Mouse (Mus musculus): ENCODE results near the gene Acat2. TPM values are rescaled to one million over a fixed set of nuclear protein-coding genes. Genes with fewer than 3 reads are reported as not detected.

Acat2 gene
- 24.0 and 24.7 TPM in 2 replicates for polyA plus RNA-seq (2015; fragmentation: Nextera tagmentation; extraction: Ambion mirVana)

DNA sequence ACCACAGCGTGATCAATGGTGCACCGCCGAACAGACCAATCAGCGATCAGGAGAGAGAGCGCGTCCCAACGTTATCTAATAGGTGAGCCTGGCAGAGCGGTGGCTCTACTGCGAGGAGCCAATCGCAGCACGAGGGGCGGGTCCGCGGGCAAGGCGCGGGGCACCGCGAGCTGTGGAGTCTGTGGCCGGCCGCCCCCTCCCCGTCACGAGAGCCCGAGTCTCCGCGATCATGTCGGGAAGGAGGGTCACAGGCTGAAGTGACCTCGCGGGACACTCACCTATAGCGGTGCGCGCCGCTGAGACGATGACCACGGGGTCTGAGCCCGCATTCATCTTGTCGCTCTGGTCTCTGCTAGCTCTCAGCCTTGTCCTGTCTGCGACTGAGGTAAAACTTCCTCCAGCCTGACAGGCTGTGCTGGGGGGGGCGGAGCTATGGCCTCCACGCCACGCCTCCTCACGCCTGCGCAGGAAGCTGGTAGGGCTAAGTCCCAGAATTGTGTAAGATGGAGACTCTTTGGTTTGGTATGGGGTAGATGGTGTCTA, at the start of gene Acat2:
Gene Acat2, minus strand, starts transcription at position 417 of the 543 bp plus-strand sequence.

DNA sequence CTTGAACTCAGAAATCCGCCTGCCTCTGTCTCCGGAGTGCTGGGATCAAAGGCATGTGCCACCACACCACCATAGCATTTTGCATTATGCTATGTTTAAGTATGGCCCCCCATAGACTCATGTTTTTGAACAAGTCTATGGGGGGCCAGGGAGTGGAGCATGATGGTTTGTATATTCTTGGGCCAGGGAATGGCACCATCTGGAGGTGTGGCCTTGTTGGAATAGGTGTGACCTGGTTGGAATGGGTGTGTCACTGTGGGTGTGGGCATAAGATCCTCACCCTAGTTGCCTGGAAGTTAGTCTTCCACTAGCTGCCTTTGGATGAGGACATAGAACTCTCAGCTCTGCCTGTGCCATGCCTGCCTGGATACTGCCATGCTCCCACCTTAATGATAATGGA, 46.0 kb upstream of the Acat2 start, which contains the start of gene Sod2:
Gene Sod2, plus strand, starts transcription at position 301 of the 400 bp plus-strand sequence.

DNA sequence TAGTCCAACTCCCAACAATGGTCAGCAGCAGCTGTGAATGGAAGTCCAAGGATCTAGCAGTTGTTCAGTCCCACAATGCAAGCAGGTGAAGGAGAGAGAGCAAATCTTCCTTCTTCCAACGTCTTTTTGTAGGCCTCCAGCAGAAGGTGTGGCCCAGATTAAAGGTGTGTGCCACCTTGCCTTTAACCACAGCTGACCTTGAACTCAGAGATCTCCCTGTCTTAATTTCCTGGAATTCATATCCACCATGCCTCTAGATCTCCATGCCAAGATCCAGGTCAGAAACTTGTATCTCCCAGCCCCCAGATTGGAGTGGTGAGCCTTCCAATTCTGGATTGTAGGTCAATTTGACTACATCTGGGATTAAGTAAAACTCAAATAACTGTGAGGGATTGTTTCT, 33.5 kb upstream of the Acat2 start, which contains the start of gene Wtap:
Gene Wtap, minus strand, starts transcription at position 101 of the 400 bp plus-strand sequence.

DNA sequence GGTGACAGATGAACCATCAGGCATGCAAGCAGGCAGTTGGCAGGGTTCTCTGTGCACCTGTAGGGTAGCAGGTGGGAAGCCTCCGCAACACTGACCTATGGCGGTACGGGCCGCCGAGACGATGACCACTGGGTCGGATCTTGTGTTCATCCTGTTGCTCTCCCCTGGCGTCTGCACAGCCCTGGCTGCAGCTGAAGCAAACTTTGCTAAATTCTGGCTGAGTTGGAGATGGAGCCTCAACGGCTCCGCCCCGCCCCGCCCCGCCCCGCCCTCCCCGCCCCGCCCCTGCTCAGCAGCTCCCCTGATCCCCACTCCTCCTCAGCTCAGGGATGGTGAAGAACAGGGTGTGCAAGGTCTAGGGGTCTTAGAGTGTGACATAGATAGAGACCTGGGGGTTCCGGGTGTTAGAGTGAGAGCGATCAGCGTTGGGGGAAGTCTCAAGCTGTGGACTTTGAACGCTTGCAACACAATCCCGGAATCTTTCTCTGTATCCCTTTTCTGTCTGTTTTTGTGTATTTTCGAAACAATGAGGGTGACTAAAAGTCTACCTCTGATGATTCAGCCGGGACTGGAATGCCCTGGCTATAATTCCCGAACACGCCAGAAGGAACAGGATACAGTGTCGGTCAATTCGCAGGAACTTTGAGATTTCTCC, 20.3 kb downstream of the Acat2 start, which contains the start of gene Acat3:
Gene Acat3, minus strand, starts transcription at position 450 of the 655 bp plus-strand sequence.

DNA sequence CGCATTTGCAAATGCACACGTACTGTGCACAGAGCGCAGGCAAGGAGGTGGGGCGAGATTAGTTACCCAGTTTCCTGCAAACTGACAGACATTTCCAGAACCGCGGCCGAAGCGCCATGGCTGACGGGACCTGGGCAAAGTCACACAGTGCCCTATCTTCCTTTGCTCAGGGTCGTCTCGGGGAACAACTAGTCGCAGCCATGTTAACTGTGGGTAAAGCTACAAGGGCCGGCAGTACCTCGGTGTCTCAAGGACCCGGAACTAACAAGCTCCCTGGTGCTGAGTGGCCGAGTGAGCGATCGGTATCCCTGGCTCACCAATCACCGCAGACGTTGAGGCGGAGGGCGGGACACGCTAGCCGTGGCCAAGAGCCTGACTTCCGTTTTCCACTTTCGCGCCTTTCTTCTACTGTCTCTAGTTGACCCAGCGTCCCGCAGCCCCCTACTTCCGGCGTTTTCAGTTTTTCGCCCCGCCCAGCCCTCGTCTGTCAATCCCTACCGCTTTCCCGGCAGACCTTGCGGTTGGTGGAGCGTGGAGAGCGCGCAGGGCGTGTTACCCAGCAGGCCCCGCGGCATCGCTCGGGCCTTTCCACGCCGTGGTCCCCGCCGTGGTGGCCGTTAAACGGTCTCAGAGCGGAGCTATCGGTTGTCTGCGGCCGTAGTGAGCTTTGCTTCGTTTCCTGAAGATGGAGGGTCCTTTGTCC, 44.5 kb downstream of the Acat2 start, which contains the start of gene Mrpl18:
Gene Mrpl18, minus strand, starts transcription at position 465 of the 703 bp plus-strand sequence.

DNA sequence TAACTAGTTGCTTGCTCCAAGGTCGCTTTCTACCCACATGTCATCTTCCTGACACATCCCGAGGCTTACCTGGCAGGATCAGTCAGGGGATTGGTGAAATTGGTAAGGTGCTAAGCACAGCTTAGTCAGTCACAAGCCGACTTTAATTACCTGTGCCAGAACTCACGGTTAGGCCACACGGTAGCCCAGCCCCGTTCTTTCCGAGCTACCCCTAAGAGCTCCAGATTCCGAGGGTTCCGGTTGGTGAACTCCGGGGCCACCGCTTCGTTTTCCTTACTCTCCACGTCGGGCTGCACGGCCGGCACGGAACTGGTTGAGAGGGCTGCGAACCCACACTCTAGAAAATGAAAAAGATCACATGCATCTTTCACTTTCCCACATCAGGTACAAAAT, 45.1 kb downstream of the Acat2 start, which contains the start of gene Tcp1:
Gene Tcp1, plus strand, starts transcription at position 214 of the 393 bp plus-strand sequence.

DNA sequence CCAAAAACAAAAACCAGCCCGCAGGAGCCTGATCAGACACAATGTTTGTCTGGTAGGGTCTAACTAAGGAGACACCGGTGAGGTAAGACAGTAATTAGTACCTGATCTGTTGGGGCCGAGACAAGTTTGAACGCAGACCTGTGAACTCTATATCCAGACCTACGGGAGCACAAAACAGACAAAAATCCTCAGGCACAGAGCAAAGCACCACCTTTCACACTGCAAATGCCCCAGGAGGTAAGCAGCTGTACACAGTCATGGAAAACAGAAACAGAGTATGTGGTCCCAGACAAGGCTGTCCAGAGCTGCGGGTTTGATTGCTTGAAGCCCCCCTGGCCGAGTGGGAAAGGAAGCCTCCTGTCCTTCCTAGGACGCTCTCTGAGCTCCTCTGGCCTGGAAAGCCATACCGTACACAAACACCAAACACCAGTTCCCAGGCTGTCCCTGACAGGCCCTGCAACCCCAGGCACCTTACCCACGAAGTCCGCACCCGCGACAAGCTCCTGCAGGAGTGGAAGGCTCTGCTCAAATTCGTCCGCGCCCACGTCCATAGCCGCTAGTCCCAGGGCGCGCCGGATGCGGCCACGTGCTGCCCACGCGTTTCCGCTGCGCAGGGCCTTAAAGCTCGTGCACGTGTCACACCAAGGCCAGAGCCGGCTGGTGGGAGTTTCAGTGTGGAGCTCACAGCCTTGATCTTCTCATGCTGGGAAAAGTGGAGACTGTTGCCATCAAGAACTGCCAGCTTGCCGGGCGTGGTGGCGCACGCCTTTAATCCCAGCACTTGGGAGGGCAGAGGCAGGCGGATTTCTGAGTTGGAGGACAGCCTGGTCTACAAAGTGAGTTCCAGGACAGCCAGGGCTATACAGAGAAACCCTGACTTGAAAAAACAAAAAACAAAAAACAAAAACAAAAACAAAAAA, 50.9 kb downstream of the Acat2 start, which contains the start of gene Pnldc1:
Gene Pnldc1, minus strand, starts transcription at position 870 of the 920 bp plus-strand sequence.

Other genes starting within 250 kb of the Acat2 start
- 5.8 and 7.4 TPM in 2 replicates for gene Igf2r, start 191.1 kb downstream of the Acat2 start, polyA plus RNA-seq (2015; fragmentation: Nextera tagmentation; extraction: Ambion mirVana)
- 0.13 and 0.29 TPM in 2 replicates for gene Mas1, start 92.6 kb downstream of the Acat2 start, polyA plus RNA-seq (2015; fragmentation: Nextera tagmentation; extraction: Ambion mirVana)
- not detected in 2 replicates for gene Mrgprh, start 84.7 kb downstream of the Acat2 start, polyA plus RNA-seq (2015; fragmentation: Nextera tagmentation; extraction: Ambion mirVana)
- gene Pnldc1, start 50.5 kb downstream of the Acat2 start, polyA plus RNA-seq (2015; fragmentation: Nextera tagmentation; extraction: Ambion mirVana) = 1.1 and 1.3 TPM in 2 replicates
- gene Tcp1, start 45.0 kb downstream of the Acat2 start, polyA plus RNA-seq (2015; fragmentation: Nextera tagmentation; extraction: Ambion mirVana) = 242 and 248 TPM in 2 replicates
- 142 and 164 TPM in 2 replicates for gene Mrpl18, start 44.4 kb downstream of the Acat2 start, polyA plus RNA-seq (2015; fragmentation: Nextera tagmentation; extraction: Ambion mirVana)
- gene Acat3, start 20.1 kb downstream of the Acat2 start, polyA plus RNA-seq (2015; fragmentation: Nextera tagmentation; extraction: Ambion mirVana) = 0.28 and 0.42 TPM in 2 replicates
- gene Wtap, start 33.4 kb upstream of the Acat2 start, polyA plus RNA-seq (2015; fragmentation: Nextera tagmentation; extraction: Ambion mirVana) = 95.6 and 104 TPM in 2 replicates
- 105 and 115 TPM in 2 replicates for gene Sod2, start 46.1 kb upstream of the Acat2 start, polyA plus RNA-seq (2015; fragmentation: Nextera tagmentation; extraction: Ambion mirVana)
- gene Gpr31b, start 91.5 kb upstream of the Acat2 start, polyA plus RNA-seq (2015; fragmentation: Nextera tagmentation; extraction: Ambion mirVana) = not detected in 2 replicates
- not detected in 2 replicates for gene Tcp10b, start 100.4 kb upstream of the Acat2 start, polyA plus RNA-seq (2015; fragmentation: Nextera tagmentation; extraction: Ambion mirVana)
- gene Unc93a, start 171.1 kb upstream of the Acat2 start, polyA plus RNA-seq (2015; fragmentation: Nextera tagmentation; extraction: Ambion mirVana) = not detected in 2 replicates

Data from spleen, postnatal 0 days (tissue).